Mouse (Mus musculus) pancreas, adult 10 weeks (tissue): ENCODE results near the gene Prrt1. TPM values are rescaled to one million over a fixed set of nuclear protein-coding genes. Genes with fewer than 3 reads are reported as not detected.

Source experiments
- polyA plus RNA-seq: library from polyadenylated mRNA; stranded (reverse); fragments of 350-450 nt; fragmentation: Illumina TruSeq; extraction: RNeasy Lipid Tissue Mini Kit (QIAGEN cat#74804); gene quantifications from one replicate; pipeline ENCODE4 v1.2.3, GENCODE M21; 2015; ENCODE audit warnings: low read depth, low replicate concordance; ENCODE audit not compliant: insufficient read depth

Prrt1 gene
- 5.2 TPM for polyA plus RNA-seq

DNA sequence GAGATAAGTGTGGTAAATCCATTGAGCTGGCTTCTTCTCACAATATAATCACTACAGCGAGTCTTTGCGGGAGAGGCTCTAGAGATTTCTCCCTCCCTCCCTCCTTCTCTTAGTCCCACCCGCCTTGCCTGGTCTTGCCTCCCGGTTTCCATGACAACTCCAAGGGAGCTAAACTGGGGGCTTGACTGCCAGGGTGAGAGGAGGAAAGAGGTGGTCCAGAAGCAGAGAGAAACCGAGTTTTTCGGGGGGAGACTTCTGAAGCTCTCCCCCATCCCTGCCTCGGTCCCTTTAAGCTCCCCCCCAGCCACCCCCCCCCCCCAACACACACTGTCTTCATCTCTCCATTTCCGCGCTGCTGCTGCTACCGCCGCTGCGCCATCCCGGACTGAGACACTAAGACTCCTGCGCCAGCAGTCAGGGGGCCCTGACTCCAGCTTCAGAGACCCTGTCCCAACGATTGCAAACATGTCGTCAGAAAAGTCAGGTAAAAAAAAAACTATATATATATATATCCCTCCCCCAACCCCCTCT lies at the start of gene Prrt1:
Gene Prrt1 (plus strand): TSS at position 313 of the 531 bp plus-strand sequence.

DNA sequence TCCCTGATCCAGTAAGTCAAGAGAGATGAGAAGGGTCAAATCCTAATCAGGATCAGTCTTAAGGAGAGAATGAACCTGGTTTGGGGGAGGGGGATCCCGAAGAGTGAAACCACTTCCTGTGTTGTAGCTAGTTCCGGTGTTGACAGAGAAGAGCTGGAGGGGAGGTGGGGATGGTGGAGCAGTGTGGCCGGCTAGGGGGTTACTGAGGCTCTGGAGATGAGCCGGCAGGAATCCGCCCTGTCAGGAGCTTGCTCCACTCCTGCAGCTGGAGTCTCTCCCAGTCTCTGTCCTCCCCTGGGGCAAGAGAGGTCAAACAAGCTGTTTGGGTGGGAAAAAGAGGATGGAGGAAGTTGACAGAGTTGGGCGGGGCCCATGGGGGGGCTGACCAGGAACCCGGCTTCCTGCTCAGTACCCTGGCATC lies 39.6 kb upstream of the Prrt1 start, which contains the start of gene Gpsm3:
Gene Gpsm3 (plus strand): TSS at position 126 of the 421 bp plus-strand sequence.

DNA sequence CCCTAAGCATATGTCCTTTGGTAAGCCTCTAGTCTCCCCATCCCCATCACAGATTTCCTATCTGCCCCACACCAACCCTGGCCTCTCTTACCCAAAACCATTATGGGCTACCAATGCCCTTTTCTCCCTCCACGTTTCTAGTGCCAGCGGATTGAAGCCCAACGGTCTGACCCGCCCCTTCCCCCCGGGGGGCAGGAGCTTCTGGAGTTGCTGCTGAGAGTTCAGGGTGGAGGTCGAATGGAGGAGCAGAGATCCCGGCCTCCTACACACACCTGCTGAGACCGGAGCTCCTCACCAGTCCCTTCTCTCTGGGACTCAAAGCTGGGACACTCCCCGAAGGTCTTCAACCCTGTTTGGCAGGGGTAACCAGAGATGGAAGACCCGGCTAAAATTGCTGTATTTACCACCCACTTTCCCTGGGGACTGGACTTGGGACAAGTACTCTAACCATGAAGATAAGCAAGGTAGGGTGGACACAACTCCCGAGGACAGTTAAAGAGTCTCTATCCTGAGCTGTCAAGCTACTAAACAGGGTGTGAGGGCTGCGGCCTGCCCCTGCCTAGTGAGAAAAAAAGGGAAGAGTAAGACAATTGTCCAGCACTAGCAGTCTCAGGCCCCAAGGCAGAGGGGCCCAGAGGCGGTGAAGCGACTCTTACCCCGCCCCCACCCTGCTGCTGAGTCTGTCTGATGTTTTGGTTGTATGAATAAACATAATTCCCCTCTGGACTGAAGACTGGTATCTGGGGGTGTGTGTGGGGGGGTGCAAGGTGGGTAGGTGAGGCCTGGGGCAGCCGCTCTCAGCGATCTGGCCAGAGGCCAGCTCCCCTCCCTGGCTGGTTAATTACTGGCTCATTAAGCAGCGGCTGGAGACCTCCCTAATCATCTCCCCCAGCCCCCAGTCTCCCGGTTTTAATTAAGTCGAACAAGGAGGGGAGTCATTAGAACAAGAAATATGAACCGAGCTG lies 38.0 kb upstream of the Prrt1 start, which contains the start of gene Pbx2:
Gene Pbx2 (plus strand): TSS at position 238 of the 965 bp plus-strand sequence.

DNA sequence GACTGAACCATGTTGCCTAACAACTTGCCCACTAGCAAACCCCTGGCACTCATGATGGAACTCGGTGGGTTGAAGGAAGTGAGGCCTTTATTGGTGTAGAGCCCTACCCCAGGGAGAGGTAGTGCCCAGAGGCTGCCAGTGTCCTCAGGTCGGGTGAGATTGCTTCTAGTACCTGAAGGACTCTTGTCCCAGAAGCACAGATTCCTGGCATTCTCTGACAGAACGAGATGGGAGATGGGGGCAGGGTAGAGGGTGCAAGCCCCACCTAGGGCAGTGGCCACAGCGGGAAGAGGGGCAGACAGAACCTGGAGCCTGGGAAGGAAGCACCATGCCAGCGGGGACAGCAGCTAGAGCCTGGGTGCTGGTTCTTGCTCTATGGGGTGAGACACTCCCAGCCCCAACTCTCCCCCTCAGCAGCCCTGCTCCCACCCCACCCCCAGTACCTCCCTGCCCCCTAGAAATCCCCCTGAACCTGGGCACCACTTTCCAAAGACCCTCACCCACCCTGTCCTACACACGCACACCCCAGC lies 31.7 kb upstream of the Prrt1 start, which contains the start of gene Ager:
Gene Ager (plus strand): TSS at position 297 of the 530 bp plus-strand sequence.

DNA sequence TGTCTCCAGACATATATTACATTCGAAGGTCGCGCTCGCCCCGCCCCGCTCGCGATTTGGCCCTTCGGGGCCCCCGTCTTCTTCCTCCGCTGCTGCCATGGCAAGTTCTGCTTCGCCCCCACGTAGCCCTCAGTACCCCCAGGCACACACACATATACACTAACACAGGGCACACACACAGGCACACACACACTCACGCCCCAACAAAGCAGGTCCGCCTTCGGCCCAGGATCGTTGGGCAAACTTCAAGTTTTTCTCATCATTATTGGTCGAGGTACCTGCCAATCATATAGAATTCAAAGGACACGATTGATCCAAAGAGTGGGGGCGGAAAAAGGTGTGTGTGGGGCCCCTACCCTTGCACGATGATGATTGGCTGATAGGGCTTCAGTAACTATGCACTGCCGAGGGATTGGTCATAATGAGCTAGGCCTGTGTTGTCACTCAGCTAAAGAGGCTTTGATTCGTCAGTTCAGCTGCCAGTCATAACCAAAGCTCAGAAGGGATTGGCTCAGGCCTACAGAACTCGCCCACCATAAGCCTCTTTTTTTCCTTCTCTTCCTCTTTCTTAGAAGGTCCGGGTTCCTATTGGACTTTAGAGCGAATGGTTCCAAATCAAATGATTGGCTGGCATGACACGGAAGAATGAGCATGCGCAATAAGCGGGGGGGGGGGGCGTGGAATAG lies 25.8 kb upstream of the Prrt1 start, which contains the start of gene Rnf5:
Gene Rnf5 (minus strand): TSS at position 316 of the 686 bp plus-strand sequence.

DNA sequence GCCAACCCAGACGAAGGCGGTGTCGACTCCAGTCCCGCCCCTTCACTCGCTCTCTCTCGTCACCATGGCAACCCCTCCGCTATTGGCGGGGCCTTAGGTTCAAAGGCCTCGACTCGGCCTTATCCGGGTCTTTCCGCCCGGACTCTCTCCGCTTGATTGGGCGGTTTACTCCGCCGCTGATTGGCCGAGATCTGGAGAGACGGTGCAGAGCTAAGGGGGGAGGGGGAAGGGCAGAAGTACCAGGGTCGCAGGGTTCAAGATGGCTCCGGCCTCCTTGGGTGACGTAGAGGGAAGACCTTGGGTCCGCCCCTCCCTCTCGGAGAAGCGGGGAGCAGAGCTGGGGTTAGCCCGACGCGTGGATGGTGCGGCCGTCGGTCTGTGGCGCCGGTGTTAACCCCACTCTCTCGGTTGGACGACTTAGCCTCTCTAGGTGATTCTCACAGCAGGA lies 25.2 kb upstream of the Prrt1 start, which contains the start of gene Agpat1:
Gene Agpat1 (plus strand): TSS at position 202 of the 448 bp plus-strand sequence.

DNA sequence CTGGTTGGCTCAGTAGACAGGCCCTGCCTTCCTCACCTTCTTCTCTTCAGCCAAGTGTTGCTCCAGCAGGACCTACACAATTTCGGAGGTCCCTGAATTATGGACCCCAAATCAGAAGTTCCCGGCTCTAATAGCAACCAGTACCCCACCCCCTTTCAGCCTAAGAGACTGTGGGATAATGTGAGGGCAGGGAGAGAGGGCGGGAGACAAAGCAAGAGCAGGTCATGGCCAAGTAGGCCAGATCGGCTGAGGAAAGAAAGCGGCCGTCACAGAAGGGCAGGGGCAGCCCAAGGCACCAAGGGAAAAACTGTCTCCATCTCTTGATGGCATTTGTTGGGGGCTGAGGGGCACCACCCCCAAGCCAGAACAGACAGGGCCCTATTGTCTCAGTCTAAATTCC lies 13.5 kb upstream of the Prrt1 start, which contains the start of gene Egfl8:
Gene Egfl8 (minus strand): TSS at position 101 of the 400 bp plus-strand sequence.

DNA sequence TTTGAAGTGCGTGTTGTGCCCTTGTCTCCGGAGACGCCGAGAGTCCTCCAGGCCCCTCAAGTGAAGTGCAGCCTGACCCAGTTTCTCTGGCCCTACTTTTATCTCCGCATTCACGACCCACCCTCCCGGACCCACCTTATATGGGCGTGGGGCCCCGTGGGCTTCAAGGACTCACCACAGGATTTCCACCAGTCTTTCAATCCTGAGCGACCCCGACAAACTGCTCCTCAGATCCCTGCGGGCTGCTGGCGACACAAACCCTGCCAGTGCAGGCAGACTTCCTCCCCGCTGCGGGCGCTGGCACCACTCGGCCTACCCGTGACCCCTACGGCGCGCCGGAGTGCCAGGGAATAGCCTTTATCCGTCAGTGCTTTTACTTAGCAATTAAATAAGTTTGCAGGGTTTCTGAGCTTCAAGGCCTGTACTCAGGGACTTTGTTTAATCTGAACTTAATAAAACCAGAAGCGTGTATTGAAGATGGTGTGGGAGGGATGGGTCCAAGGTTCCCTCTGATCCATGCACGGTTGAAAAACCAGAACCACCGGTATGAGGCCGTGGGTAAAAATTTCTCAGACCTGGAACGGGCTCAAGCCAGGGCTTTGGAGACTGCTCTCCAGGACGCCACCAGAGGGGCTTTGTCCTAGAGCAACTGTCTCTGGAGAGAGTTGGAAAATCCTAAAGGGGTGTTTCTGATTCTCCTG lies 1.2 kb upstream of the Prrt1 start, which contains the start of gene Ppt2:
Gene Ppt2 (minus strand): TSS at position 568 of the 701 bp plus-strand sequence.

DNA sequence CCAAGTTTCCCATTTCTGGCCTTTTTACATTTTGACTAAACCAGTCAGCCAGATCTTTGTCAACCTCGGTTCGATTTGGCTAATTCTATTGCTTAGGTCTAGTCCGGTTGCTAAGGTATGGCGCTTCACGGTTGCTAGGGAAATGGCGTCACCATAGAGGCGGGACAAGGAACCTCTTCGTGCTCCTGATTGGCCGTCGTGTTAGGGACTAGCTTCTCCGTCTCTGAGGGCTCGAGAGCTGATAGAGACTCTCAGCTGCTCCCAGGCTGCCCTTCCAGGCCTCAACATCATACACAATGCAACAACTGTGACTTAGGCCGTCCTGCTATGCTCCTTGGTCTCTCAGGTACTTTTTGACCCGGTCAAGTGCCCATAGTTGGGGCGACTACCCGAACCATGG lies 15.3 kb downstream of the Prrt1 start, which contains the start of gene Fkbpl:
Gene Fkbpl (plus strand): TSS at position 157 of the 400 bp plus-strand sequence.

DNA sequence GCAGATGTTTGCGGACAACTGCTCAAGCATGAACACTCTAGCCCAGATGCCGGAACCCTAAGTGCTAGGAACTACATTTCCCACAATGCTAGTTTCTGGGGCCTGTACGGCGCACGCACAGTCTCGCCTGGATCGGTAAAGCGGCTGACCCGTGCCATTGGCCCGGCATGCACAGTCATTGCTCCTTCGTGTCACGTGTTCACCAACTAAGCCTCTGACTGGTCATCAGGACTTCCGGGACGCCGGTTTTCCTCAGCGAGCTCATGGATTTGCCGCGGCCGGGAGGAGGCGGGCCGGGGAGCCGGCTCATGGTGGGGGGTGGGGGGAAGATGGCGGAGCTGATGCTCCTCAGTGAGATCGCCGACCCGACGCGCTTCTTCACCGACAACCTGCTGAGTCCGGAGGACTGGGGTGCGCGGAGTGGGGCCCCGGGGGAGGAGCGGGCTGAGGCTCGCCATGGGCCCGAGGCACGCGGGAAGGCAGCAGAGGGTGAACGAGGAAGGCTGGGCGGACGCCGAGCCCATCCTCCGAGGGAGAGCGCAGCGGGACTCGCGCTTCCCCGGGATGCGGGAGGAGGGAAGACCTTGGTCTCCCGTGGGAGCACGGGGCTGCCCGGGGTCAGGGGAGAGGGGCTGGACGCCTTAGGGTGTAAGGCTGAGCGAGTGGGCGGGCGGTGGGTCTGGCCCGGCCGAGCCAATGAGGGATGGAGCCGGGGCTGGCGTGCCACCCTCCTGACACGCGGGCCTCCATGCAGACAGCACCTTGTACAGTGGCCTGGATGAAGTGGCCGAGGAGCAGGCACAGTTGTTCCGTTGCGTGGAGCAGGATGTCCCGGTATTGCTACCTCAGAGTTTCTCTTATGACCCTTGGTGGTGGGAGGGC lies 17.8 kb downstream of the Prrt1 start, which contains the start of gene Atf6b:
Gene Atf6b (plus strand): TSS at position 241 of the 882 bp plus-strand sequence.

DNA sequence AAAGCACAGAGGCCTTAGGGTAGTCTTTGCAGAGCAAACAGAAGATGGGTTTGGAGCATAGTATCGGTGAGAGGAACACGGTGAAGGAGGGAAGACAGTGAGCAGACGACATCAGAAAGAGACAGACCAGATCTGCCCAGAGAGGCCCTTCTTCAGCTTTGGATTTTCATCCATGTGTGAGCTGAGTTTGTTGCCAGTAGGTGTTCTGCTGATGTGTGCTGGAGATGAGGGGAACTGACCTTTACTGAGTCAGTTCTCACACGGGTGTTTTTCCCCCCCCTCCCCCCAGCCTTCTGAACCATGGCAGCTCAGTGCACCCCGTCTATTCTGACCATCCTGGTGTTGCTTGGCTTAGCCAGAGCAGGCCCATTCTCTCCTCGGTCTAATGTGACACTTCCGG lies 40.9 kb downstream of the Prrt1 start, which contains the start of gene Tnxb:
Gene Tnxb (plus strand): TSS at position 301 of the 400 bp plus-strand sequence.

Other genes starting within 250 kb of the Prrt1 start
- 4.2 TPM for gene BC051142, start 230.7 kb upstream of the Prrt1 start, polyA plus RNA-seq
- not detected for gene Btnl4, start 152.2 kb upstream of the Prrt1 start, polyA plus RNA-seq
- gene Btnl6, start 112.2 kb upstream of the Prrt1 start, polyA plus RNA-seq = not detected
- 13.4 TPM for gene Notch4, start 65.3 kb upstream of the Prrt1 start, polyA plus RNA-seq
- 13.2 TPM for gene Gpsm3, start 39.7 kb upstream of the Prrt1 start, polyA plus RNA-seq
- gene Pbx2, start 38.3 kb upstream of the Prrt1 start, polyA plus RNA-seq = 11.4 TPM
- gene Ager, start 31.7 kb upstream of the Prrt1 start, polyA plus RNA-seq = 1.3 TPM
- 23.2 TPM for gene Rnf5, start 25.8 kb upstream of the Prrt1 start, polyA plus RNA-seq
- 22.7 TPM for gene Agpat1, start 25.3 kb upstream of the Prrt1 start, polyA plus RNA-seq
- gene Egfl8, start 13.6 kb upstream of the Prrt1 start, polyA plus RNA-seq = 3.3 TPM
- 9.9 TPM for gene Ppt2, start 1.0 kb upstream of the Prrt1 start, polyA plus RNA-seq
- 2.0 TPM for gene Fkbpl, start 15.2 kb downstream of the Prrt1 start, polyA plus RNA-seq
- 10.8 TPM for gene Atf6b, start 17.6 kb downstream of the Prrt1 start, polyA plus RNA-seq
- gene Tnxb, start 41.0 kb downstream of the Prrt1 start, polyA plus RNA-seq = 12.0 TPM
- 20.6 TPM for gene C4b, start 114.3 kb downstream of the Prrt1 start, polyA plus RNA-seq
- gene Cyp21a1, start 175.0 kb downstream of the Prrt1 start, polyA plus RNA-seq = 1.9 TPM
- gene Stk19, start 207.4 kb downstream of the Prrt1 start, polyA plus RNA-seq = 14.8 TPM
- gene Dxo, start 207.5 kb downstream of the Prrt1 start, polyA plus RNA-seq = 19.9 TPM
- 24.5 TPM for gene Skiv2l, start 220.7 kb downstream of the Prrt1 start, polyA plus RNA-seq
- 11.5 TPM for gene Nelfe, start 220.9 kb downstream of the Prrt1 start, polyA plus RNA-seq
- 9.5 TPM for gene Cfb, start 233.0 kb downstream of the Prrt1 start, polyA plus RNA-seq
- 1.5 TPM for gene Zbtb12, start 249.9 kb downstream of the Prrt1 start, polyA plus RNA-seq